Mouse (Mus musculus): ENCODE results near the gene Mecr. TPM values are rescaled to one million over a fixed set of nuclear protein-coding genes. Genes with fewer than 3 reads are reported as not detected.

Gene Mecr
- polyA plus RNA-seq, 1 experiment from 2014 or later: 35.7 TPM

DNA sequence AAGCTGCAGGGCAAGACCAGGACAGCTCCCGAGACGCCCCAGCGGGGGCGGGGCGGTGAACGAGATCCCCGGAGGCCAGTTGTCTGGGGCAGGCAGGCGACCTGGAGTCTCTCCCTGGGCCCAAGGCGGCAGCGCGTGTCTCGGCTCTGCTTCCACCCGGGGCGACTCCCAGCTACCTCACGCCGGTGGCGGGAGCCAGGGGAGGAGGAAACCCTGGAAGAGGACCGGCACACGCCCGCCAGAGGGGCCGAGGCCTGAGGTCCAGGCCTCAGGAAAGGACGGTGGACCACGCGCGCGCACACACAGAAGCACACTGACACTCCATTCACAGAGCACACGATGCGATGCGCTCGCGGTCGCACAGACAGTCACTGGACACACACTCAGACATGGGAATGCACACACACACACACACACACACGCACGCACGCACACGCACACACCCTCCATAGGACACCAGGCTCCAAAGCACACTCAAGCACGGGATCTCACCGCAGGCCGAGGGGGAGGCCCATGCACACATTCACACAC, 6.9 kb upstream of the Mecr start:
- no peak for ATAC-seq (ENCODE audit: insufficient number of reproducible peaks, low FRiP score)
- Histone ChIP-seq H3K9me3 (replicated peaks) (no peaks in the 10 kb centered on the region), H3K27me3 (replicated peaks) (peaks cover 61% of the 10 kb centered on the region), H3K27ac (ENCODE audit: poor library complexity, severe bottlenecking) (no peak overlapping the region), H3K36me3 (no peaks in the 10 kb centered on the region), H3K4me3 (peak overlapping the region; percentile 60), H3K9ac (peak overlapping the region; percentile 71), H3K4me2 (peak overlapping the region; percentile 93), H3K4me1 (replicated peaks) (peaks cover 16% of the 10 kb centered on the region)
- WGBS: 2% methylated on average over 34 of the region's 39 CpGs

DNA sequence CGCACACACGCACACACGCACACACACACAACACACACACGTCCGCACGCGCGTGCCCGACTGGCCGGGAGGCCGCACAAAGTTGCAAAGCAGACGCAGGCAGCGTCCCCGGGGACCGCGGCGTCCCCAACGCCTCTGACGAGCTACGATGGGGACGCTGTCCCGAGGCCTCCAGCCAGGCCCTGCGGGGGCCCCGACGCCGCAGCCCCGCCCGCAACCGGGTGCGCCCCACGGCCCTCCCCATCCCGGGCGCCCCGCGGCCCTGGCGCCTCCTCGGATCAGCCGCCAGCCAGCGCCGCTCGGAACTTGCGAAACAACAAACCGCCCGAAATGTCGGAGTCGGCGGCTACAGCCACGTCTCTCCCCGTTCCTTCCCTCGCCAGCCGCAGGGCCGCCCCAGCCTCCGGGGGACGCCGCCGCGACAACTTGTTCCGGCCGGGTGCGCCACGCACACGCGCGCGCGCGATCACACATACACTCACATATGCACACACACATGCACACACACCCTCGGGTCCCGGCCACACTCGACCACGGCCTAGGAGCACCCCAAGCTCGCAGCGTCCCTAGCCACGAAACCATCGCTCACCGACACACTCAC, 6.3 kb upstream of the Mecr start:
- H3K4me2 ChIP-seq: peak overlapping the region; percentile 93
- H3K36me3 ChIP-seq: no peaks in the 10 kb centered on the region
- peaks cover 66% of the 10 kb centered on the region for H3K27me3 ChIP-seq (replicated peaks)
- peak overlapping the region; percentile 71 for H3K9ac ChIP-seq
- peak overlapping the region; percentile 60 for H3K4me3 ChIP-seq
- under 1% methylated on average over 62 of the region's 76 CpGs for WGBS
- peaks cover 16% of the 10 kb centered on the region for H3K4me1 ChIP-seq (replicated peaks)
- no peaks in the 10 kb centered on the region for H3K9me3 ChIP-seq (replicated peaks)
- H3K27ac ChIP-seq (ENCODE audit: poor library complexity, severe bottlenecking): no peak overlapping the region
- no peak for ATAC-seq (ENCODE audit: insufficient number of reproducible peaks, low FRiP score)

DNA sequence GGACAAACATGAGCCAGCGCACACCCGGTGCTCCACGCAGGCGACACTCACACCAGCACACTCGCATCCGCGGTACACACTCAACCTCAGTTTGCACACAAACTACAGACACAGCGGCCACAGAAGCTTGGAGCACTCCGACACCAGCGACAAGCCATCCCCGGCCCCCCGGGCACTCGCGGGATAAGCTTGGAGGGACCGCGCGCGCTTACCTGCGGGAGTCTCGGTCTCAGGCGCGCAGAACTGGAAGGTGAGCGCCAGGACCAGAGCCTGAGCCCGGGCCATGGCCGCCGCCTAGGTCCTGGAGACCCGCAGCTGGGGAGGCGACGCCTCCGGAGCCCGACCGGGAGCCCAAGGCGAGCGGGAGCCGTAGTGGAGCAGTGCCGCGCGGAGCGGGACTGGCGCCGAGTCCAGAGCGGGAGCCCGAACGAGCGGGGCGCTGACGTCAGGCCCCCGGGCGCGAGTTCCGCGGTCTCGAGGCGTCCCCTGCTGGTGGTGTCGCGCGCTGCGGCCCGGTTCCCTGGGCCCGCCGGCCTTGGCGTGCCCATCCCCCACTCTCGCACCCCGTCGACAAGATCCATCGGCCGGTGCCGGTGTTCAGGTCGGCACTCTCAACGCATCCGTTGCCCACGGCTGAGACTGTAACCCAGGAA, 5.3 kb upstream of the Mecr start, which contains the start of gene Ptpru:
Gene Ptpru, minus strand, starts transcription at position 417 of the 653 bp plus-strand sequence.
- H3K4me1 ChIP-seq (replicated peaks): peaks cover 16% of the 10 kb centered on the region
- no peak within 1 kb of the TSS for H3K27ac ChIP-seq (ENCODE audit: poor library complexity, severe bottlenecking)
- H3K27me3 ChIP-seq (replicated peaks): peaks cover 69% of the 10 kb centered on the region
- under 1% methylated on average over 72 of the region's 72 CpGs for WGBS
- H3K4me2 ChIP-seq: peak within 1 kb of the TSS; percentile 93
- peak; percentile 87 for ATAC-seq (ENCODE audit: insufficient number of reproducible peaks, low FRiP score)
- no peaks in the 10 kb centered on the region for H3K36me3 ChIP-seq
- H3K9ac ChIP-seq: peak within 1 kb of the TSS; percentile 71
- H3K4me3 ChIP-seq: peak within 1 kb of the TSS; percentile 60
- H3K9me3 ChIP-seq (replicated peaks): no peaks in the 10 kb centered on the region

DNA sequence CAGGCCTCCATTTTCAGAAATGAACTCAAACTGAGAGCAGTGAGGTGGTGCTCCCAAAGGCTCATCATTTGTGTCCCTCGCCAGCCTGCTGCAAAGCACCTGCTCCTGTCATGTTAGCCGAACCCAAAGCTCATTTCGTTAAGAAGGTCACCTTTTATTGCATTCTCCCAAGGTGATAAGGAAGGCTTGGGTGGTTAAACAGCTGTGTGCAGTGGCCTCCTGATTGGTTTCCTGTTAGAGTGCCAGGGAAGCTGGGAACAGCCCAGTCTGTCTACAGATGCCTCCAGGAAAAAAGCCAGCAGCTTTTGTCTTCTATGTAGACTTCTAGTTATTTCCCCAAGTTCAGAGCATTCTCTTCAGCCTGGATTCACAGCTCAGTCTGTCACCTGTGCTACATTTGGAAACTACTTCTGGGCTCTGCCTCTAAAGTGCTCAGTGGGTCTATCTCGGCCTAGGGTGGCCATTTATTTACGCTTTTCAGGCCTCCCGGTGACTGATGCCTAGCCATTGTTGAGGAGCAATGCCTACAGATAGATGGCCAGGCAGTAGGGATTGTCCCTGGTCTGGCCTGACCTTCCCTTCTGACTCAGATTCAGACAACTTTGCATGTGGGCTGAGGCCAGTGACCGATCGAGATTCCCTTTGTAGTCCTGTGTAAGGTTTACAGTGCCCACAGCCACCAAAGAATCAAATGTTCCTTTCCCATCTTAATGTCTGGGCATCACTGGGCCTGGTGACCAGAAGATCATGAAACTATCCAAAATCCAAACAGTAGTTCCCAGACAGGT, 2.9 kb downstream of the Mecr start:
- ATAC-seq (ENCODE audit: insufficient number of reproducible peaks, low FRiP score): no peak
- Histone ChIP-seq H3K36me3 (0 out of 2 replicates have a peak, but pooled peaks cover 3% of the 10 kb centered on the region), H3K27ac (ENCODE audit: poor library complexity, severe bottlenecking) (no peak overlapping the region), H3K4me2 (no peak overlapping the region), H3K4me3 (no peak overlapping the region), H3K9me3 (replicated peaks) (no peaks in the 10 kb centered on the region), H3K4me1 (replicated peaks) (peaks cover 44% of the 10 kb centered on the region), H3K9ac (no peak overlapping the region), H3K27me3 (replicated peaks) (peaks cover 10% of the 10 kb centered on the region)
- WGBS: 81% methylated on average over 8 of the region's 8 CpGs

DNA sequence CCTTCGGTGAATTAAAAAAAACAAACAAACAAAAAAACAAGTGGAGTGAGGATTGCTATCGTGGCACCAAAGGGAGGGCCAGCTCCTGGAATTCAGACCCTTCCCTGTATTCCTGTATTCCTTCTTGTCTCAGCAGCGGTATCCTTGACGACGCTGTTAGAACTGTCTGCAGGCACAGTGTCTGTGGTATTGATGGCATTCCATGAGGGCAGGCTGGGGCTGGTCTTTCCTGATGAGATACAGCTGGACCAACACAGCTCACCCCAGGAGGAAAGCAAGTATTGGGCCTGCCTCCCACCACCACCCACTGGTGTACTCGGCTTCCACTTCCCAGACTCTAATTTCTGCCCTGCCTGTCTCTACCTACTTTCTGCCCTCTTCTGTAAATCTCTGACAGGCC, 4.8 kb downstream of the Mecr start:
- H3K27ac ChIP-seq (ENCODE audit: poor library complexity, severe bottlenecking): 0 out of 2 replicates have a peak overlapping the region, but pooled peaks have one; percentile 23
- ATAC-seq (ENCODE audit: insufficient number of reproducible peaks, low FRiP score): no peak
- H3K4me1 ChIP-seq (replicated peaks): peaks cover 47% of the 10 kb centered on the region
- H3K27me3 ChIP-seq (replicated peaks): no peaks in the 10 kb centered on the region
- H3K9me3 ChIP-seq (replicated peaks): no peaks in the 10 kb centered on the region
- 0 out of 2 replicates have a peak, but pooled peaks cover 3% of the 10 kb centered on the region for H3K36me3 ChIP-seq
- no peak overlapping the region for H3K9ac ChIP-seq
- no peak overlapping the region for H3K4me2 ChIP-seq
- 55% methylated on average over 6 of the region's 6 CpGs for WGBS
- H3K4me3 ChIP-seq: no peak overlapping the region

DNA sequence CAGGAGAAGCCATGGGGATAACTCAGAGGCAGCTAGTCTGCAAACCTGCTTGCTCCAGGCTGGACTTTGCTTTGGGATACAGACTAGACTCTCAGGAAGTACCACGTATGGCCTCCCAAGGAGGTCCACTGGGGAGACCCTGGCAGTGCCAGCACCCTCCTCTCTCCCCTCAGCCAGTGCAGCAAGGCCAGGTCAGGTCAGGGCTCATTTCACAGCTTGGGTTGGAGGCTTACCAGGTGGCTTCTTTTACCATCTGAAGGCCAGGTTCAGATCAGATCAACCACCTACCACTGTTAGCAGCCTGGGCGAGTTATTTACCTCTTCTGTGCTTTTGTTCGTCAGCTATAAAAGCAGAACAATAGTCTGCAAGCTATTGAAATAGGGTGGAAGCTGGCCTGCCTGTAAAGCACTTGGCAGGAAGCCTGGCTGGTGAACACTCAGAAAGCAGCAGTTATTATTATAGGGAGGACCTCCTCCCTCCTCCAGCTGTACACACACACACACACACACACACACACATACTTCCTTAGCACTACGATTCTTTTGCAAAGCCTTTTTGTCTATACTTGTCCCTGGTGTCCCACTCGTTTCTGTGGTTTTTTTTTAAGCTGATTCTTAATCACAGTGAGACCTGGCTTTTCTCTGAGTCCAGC, 6.8 kb downstream of the Mecr start:
- WGBS: 44% methylated on average over 5 of the region's 5 CpGs
- peak; percentile 36; the same call in 1 of the 2 replicates for ATAC-seq (ENCODE audit: insufficient number of reproducible peaks, low FRiP score)
- Histone ChIP-seq H3K9ac (peak overlapping the region; percentile 50), H3K36me3 (0 out of 2 replicates have a peak, but pooled peaks cover 3% of the 10 kb centered on the region), H3K9me3 (replicated peaks) (no peaks in the 10 kb centered on the region), H3K27ac (ENCODE audit: poor library complexity, severe bottlenecking) (peak overlapping the region; percentile 80), H3K27me3 (replicated peaks) (no peaks in the 10 kb centered on the region), H3K4me2 (no peak overlapping the region; the same call in 1 of the 2 replicates), H3K4me3 (no peak overlapping the region), H3K4me1 (replicated peaks) (peaks cover 36% of the 10 kb centered on the region)

GRCm38 (mm10) chr4:131854950-131855349, 11.7 kb downstream of the Mecr start:
- no peak for ATAC-seq (ENCODE audit: insufficient number of reproducible peaks, low FRiP score)
- no peaks in the 10 kb centered on the region for H3K27me3 ChIP-seq (replicated peaks)
- WGBS: 65% methylated on average over 5 of the region's 5 CpGs
- no peak overlapping the region for H3K9ac ChIP-seq
- H3K36me3 ChIP-seq: peaks cover 19% of the 10 kb centered on the region
- no peak overlapping the region for H3K4me3 ChIP-seq
- H3K9me3 ChIP-seq (replicated peaks): no peaks in the 10 kb centered on the region
- no peak overlapping the region for H3K4me2 ChIP-seq
- peaks cover 14% of the 10 kb centered on the region for H3K4me1 ChIP-seq (replicated peaks)
- H3K27ac ChIP-seq (ENCODE audit: poor library complexity, severe bottlenecking): no peak overlapping the region

- no peak overlapping the region for H3K27ac ChIP-seq (ENCODE audit: poor library complexity, severe bottlenecking)
- peaks cover 49% of the 10 kb centered on the region for H3K36me3 ChIP-seq
- no peaks in the 10 kb centered on the region for H3K9me3 ChIP-seq (replicated peaks)
- 44% methylated on average over 15 of the region's 15 CpGs for WGBS
- 0 out of 2 replicates have a peak, but pooled peaks have one; percentile 25 for ATAC-seq (ENCODE audit: insufficient number of reproducible peaks, low FRiP score)
- H3K9ac ChIP-seq: no peak overlapping the region
- H3K4me2 ChIP-seq: no peak overlapping the region
- no peaks in the 10 kb centered on the region for H3K4me1 ChIP-seq (replicated peaks)
- H3K4me3 ChIP-seq: no peak overlapping the region
- H3K27me3 ChIP-seq (replicated peaks): no peaks in the 10 kb centered on the region
These were observed 17.4 kb downstream of the Mecr start for GRCm38 (mm10) chr4:131860492-131861340.

DNA sequence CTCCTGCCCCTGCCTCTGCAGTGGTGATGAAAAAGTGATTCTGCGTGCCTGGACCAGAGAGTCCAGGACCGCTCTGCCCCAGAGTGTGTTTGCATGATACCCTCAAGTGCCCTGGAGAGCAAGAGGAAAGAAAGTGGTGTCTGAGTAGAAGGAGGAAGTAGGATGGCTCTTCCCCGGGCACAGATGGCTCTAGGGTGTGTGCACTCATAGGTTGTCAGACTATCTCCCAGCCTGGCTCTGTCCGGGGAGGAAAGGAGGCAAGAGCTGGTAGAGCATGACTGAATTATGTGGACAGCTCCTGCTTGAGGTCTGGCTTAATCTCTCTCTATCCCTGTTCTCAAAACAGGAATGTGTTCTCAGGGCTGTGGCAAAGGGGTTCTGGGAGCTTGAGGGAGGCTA, 18.1 kb downstream of the Mecr start:
- Histone ChIP-seq H3K4me1 (replicated peaks) (no peaks in the 10 kb centered on the region), H3K9me3 (replicated peaks) (no peaks in the 10 kb centered on the region), H3K9ac (no peak overlapping the region), H3K4me3 (no peak overlapping the region), H3K27me3 (replicated peaks) (no peaks in the 10 kb centered on the region), H3K4me2 (no peak overlapping the region), H3K27ac (ENCODE audit: poor library complexity, severe bottlenecking) (no peak overlapping the region), H3K36me3 (peaks cover 55% of the 10 kb centered on the region)
- WGBS: 78% methylated on average over 4 of the region's 4 CpGs
- ATAC-seq (ENCODE audit: insufficient number of reproducible peaks, low FRiP score): no peak

DNA sequence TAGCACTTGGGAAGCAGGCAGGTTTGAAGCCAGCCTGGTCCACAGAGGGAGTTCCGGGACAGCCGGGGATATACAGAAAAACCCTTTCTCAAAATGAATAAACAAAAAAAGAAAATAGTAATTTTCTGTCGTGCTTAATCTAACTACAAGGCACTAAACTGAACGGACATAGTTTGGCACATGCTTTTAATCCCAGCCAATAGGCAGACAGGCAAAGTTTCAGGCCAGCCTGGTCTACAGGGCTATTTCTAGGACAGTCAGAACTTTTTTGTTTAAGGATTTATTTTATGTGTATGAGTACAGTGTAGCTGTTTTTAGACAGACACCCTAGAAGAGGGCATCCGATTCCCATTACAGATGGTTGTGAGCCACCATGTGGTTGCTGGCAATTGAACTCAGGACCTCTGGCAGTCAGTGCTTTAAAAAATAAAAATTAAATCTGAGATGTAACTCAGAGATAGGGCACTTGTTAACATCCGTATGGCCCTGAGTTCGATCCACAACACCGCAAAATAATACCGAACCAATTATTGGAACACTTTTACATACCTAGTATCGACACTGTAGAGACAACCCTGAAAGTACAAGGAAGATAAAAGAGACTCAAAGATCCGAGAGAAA, 29.5 kb downstream of the Mecr start:
- H3K4me3 ChIP-seq: peak overlapping the region; percentile 92
- peak overlapping the region; percentile 70 for H3K4me2 ChIP-seq
- peaks cover 33% of the 10 kb centered on the region for H3K4me1 ChIP-seq (replicated peaks)
- WGBS: 10% methylated on average over 11 of the region's 11 CpGs
- peak overlapping the region; percentile 61 for H3K27ac ChIP-seq (ENCODE audit: poor library complexity, severe bottlenecking)
- no peaks in the 10 kb centered on the region for H3K27me3 ChIP-seq (replicated peaks)
- peak overlapping the region; percentile 99 for H3K9ac ChIP-seq
- H3K9me3 ChIP-seq (replicated peaks): no peaks in the 10 kb centered on the region
- H3K36me3 ChIP-seq: peaks cover 5% of the 10 kb centered on the region
- ATAC-seq (ENCODE audit: insufficient number of reproducible peaks, low FRiP score): peak; percentile 10

Measured in heart, embryonic 12.5 days (tissue).